Mouse (Mus musculus) megakaryocyte, adult 5-6 weeks (primary cell): ENCODE measurements around the gene Rufy4. TPM values are rescaled to one million over a fixed set of nuclear protein-coding genes. Genes with fewer than 3 reads are reported as not detected.

Experiments used
- ATAC-seq: 2 replicates; pipeline ENCODE4 v1.8.0; 2016; ENCODE audit warnings: mild to moderate bottlenecking, inconsistent platforms; ENCODE audit not compliant: poor library complexity, severe bottlenecking
- total RNA-seq, 2 experiments: library from RNA; stranded (forward) in 1 of 2; stranded (reverse) in 1 of 2; fragments of 153-499, 151-499 nt in 1 of 2; fragments of 221-1000, 200-1000 nt in 1 of 2; gene quantifications; 2 replicates each; pipeline versions ENCODE4 v1.2.3 to v1.2.4; 2015 to 2017

Rufy4 gene
- total RNA-seq, 2 experiments from 2014 or later = 0.38 to 1.1 TPM

GRCm38 (mm10) chr1:74196621-74197419 lies 71.5 kb downstream of the Rufy4 start:
- ATAC-seq = no peak

Other genes with a start within 250 kb of the Rufy4 start
- 4.9 and 5.5 TPM in 2 replicates for gene Tns1, start 1.1 kb upstream of the Rufy4 start, total RNA-seq (2015)
- 2.9 and 3.2 TPM in 2 replicates for gene Tns1, start 1.1 kb upstream of the Rufy4 start, total RNA-seq (2017)
- 63.7 and 72.6 TPM in 2 replicates for gene Cxcr2, start 28.4 kb downstream of the Rufy4 start, total RNA-seq (2015)
- 77.3 and 107 TPM in 2 replicates for gene Cxcr2, start 28.4 kb downstream of the Rufy4 start, total RNA-seq (2017)
- 0.20 and 0.87 TPM in 2 replicates for gene Cxcr1, start 69.1 kb downstream of the Rufy4 start, total RNA-seq (2015)
- gene Cxcr1, start 69.1 kb downstream of the Rufy4 start, total RNA-seq (2017) = 0.18 TPM in 1 of 2 replicates, not detected in the other
- gene Arpc2, start 110.5 kb downstream of the Rufy4 start, total RNA-seq (2015) = 1,564 and 1,782 TPM in 2 replicates
- gene Arpc2, start 110.5 kb downstream of the Rufy4 start, total RNA-seq (2017) = 803 and 834 TPM in 2 replicates
- gene Gpbar1, start 153.0 kb downstream of the Rufy4 start, total RNA-seq (2015) = not detected in 2 replicates
- gene Gpbar1, start 153.0 kb downstream of the Rufy4 start, total RNA-seq (2017) = not detected in 2 replicates
- gene Aamp, start 159.2 kb downstream of the Rufy4 start, total RNA-seq (2015) = 27.8 and 33.6 TPM in 2 replicates
- 48.2 and 59.5 TPM in 2 replicates for gene Aamp, start 159.2 kb downstream of the Rufy4 start, total RNA-seq (2017)
- 23.5 and 23.6 TPM in 2 replicates for gene Pnkd, start 159.4 kb downstream of the Rufy4 start, total RNA-seq (2015)
- 7.7 and 8.9 TPM in 2 replicates for gene Pnkd, start 159.4 kb downstream of the Rufy4 start, total RNA-seq (2017)
- gene Tmbim1, start 180.1 kb downstream of the Rufy4 start, total RNA-seq (2015) = 13.6 and 15.5 TPM in 2 replicates
- 11.3 and 13.8 TPM in 2 replicates for gene Tmbim1, start 180.1 kb downstream of the Rufy4 start, total RNA-seq (2017)
- gene Catip, start 236.6 kb downstream of the Rufy4 start, total RNA-seq (2015) = 0.07 TPM in 1 of 2 replicates, not detected in the other
- gene Catip, start 236.6 kb downstream of the Rufy4 start, total RNA-seq (2017) = 0.26 TPM in 1 of 2 replicates, not detected in the other
- 54.7 and 60.8 TPM in 2 replicates for gene Slc11a1, start 249.7 kb downstream of the Rufy4 start, total RNA-seq (2015)
- 46.2 and 48.1 TPM in 2 replicates for gene Slc11a1, start 249.7 kb downstream of the Rufy4 start, total RNA-seq (2017)